Comparison of ENCODE assay signal across 10 mouse cellular contexts in genomic region chr12:104953941-104954340, GRCm38 (mm10). TPM values are rescaled to one million over a fixed set of nuclear protein-coding genes. Genes with fewer than 3 reads are reported as not detected.
DNase-seq lines count a peak whose midpoint lies in the region; ATAC-seq and TF ChIP-seq lines count a peak whose summit lies in the region.
"Had no signal": no experiment of that assay in that cellular context is flagged by ENCODE, and none has a peak within 500 bp of the region (broad histone marks: within the 10 kb centered on the region; RNA-seq: fewer than 3 reads in every experiment).

No protein-coding gene starts in this region.

- H3K27me3 ChIP-seq in midbrain, embryonic 14.5 days (ENCODE audit: control insufficient read depth, insufficient read depth, low read length), result no peaks in the 10 kb centered on the region
- H3K27me3 ChIP-seq in midbrain, embryonic 13.5 days, result no peaks in the 10 kb centered on the region
- H3K27me3 ChIP-seq: neural tube, embryonic 13.5 days had no signal

- intact Hi-C loops in gastrocnemius, adult 2 months (cut with DNase I), result loop anchor here (5.0 to 10.0 kb wide), 2 partner anchors 53 to 151 kb away; partner anchors contain the start of gene Syne3

- H3K4me3 ChIP-seq in midbrain, embryonic 14.5 days (replicated peaks; ENCODE audit: low read depth, low read length), result no peak overlapping the region
- no peak overlapping the region for H3K4me3 ChIP-seq in midbrain, embryonic 13.5 days (replicated peaks)
- H3K4me3 ChIP-seq in gastrocnemius, adult 2 months, result no peak overlapping the region
- H3K4me3 ChIP-seq: heart, embryonic 13.5 days; neural tube, embryonic 13.5 days had no signal

- H3K36me3 ChIP-seq in midbrain, embryonic 14.5 days (ENCODE audit: control insufficient read depth, insufficient read depth, low read length), result no peaks in the 10 kb centered on the region
- H3K36me3 ChIP-seq in midbrain, embryonic 13.5 days, result no peaks in the 10 kb centered on the region
- H3K36me3 ChIP-seq: heart, embryonic 13.5 days; neural tube, embryonic 13.5 days had no signal

- H3K4me1 ChIP-seq in midbrain, embryonic 14.5 days (ENCODE audit: control insufficient read depth, insufficient read depth, low read length), result no peaks in the 10 kb centered on the region
- H3K4me1 ChIP-seq in midbrain, embryonic 13.5 days (replicated peaks), result peaks cover 4% of the 10 kb centered on the region; the same call in 1 of the 2 replicates
- H3K4me1 ChIP-seq: heart, embryonic 13.5 days had no signal

- WGBS in midbrain, embryonic 14.5 days, result 25% methylated on average over 4 of the region's 4 CpGs
- WGBS in midbrain, embryonic 13.5 days, result 22% methylated on average over 4 of the region's 4 CpGs

- H3K9ac ChIP-seq in midbrain, embryonic 14.5 days (replicated peaks; ENCODE audit: low read length), result no peak overlapping the region
- H3K9ac ChIP-seq in midbrain, embryonic 13.5 days (replicated peaks), result no peak overlapping the region
- H3K9ac ChIP-seq: heart, embryonic 13.5 days; neural tube, embryonic 13.5 days had no signal

- no peak for ATAC-seq in midbrain, embryonic 14.5 days (ENCODE audit: low FRiP score, low TSS enrichment)
- no peak for ATAC-seq in midbrain, embryonic 13.5 days

- no peak overlapping the region for H3K27ac ChIP-seq in midbrain, embryonic 14.5 days (replicated peaks; ENCODE audit: low read depth, low read length)
- no peak overlapping the region for H3K27ac ChIP-seq in midbrain, embryonic 13.5 days
- no peak overlapping the region for H3K27ac ChIP-seq in gastrocnemius, adult 2 months
- H3K27ac ChIP-seq: heart, embryonic 13.5 days; neural tube, embryonic 13.5 days had no signal

- no peaks in the 10 kb centered on the region for H3K9me3 ChIP-seq in midbrain, embryonic 14.5 days (ENCODE audit: control insufficient read depth, low read length)
- no peaks in the 10 kb centered on the region for H3K9me3 ChIP-seq in midbrain, embryonic 13.5 days
- H3K9me3 ChIP-seq: heart, embryonic 13.5 days; neural tube, embryonic 13.5 days had no signal

- no peak overlapping the region for H3K4me2 ChIP-seq in midbrain, embryonic 14.5 days (ENCODE audit: low read length)
- no peak overlapping the region for H3K4me2 ChIP-seq in midbrain, embryonic 13.5 days (replicated peaks)
- H3K4me2 ChIP-seq: heart, embryonic 13.5 days; neural tube, embryonic 13.5 days had no signal

- TF ChIP-seq CTCF in gastrocnemius, adult 2 months (IDR thresholded peaks at IDR 0.05), result peak; percentile 70

- DNase-seq in midbrain, embryonic 14.5 days, result peak; percentile 72
- DNase-seq in MN1 (ENCODE audit: low spot score), result peak; percentile 60
- DNase-seq in c-Kit-positive CD71-positive TER-119-positive erythroid progenitor cells, embryonic 14.5 days (ENCODE audit: low spot score), result peak; percentile 60
- peak; percentile 68 for DNase-seq in gastrocnemius, adult 2 months
- peak; percentile 23 to 48 for DNase-seq in layer of hippocampus, adult 8-10 months (ENCODE audit: low spot score in 2 of 2)
- DNase-seq in natural killer cell, adult 2 months (ENCODE audit: low spot score in 2 of 2), result peak; percentile 20 to 58
- peak; percentile 79 for DNase-seq in thymus, postnatal 4 days

RNA-seq across cellular contexts. Expression of gene Syne3, which starts 55.7 kb away (rescaled TPM):
- polyA plus RNA-seq in midbrain, embryonic 14.5 days (2014; fragmentation: Nextera tagmentation; extraction: Ambion mirVana), result 0.04 TPM in 1 of 2 replicates, not detected in the other
- 0.17 and 0.27 TPM in 2 replicates for polyA plus RNA-seq in midbrain, embryonic 13.5 days (2015; fragmentation: Nextera tagmentation; extraction: Ambion mirVana)
- 1 to 10 TPM; 4.1 to 4.7 TPM for total RNA-seq in gastrocnemius, adult 2 months (2021)
- 1 to 10 TPM; 1.6 to 3.6 (median 2.1) TPM for total RNA-seq in layer of hippocampus, adult 8-10 months (2022)
